Mouse (Mus musculus): ENCODE measurements around the gene Hmbs. TPM values are rescaled to one million over a fixed set of nuclear protein-coding genes. Genes with fewer than 3 reads are reported as not detected.
"Not testable (repeated sequence)": the region's sequence is repeated elsewhere in the genome, so short reads cannot be mapped to it uniquely, and the experiment has no call there.

The Hmbs gene
- 100 to 1,000 TPM in 1 of 2 experiments, 10 to 100 TPM in 1; 86.7 to 101 TPM for total RNA-seq (2021)
- long read RNA-seq, experiment 1, transcript Hmbs-202 (14 exons, 1,534 nt), result minor isoform, 6 of 184 reads
- long read RNA-seq, experiment 1, transcript Hmbs-201 (14 exons, 1,605 nt), result major isoform, 150 of 184 reads
- long read RNA-seq, experiment 1, partial matches to known transcripts, result 12 of 184 reads
- long read RNA-seq, experiment 1, other reads (novel, unspliced or antisense), result 16 of 184 reads
- long read RNA-seq, experiment 2, transcript Hmbs-201 (14 exons, 1,605 nt), result major isoform, 76 of 84 reads
- long read RNA-seq, experiment 2, partial matches to known transcripts, result 0 of 84 reads
- long read RNA-seq, experiment 2, other reads (novel, unspliced or antisense), result 8 of 84 reads

DNA sequence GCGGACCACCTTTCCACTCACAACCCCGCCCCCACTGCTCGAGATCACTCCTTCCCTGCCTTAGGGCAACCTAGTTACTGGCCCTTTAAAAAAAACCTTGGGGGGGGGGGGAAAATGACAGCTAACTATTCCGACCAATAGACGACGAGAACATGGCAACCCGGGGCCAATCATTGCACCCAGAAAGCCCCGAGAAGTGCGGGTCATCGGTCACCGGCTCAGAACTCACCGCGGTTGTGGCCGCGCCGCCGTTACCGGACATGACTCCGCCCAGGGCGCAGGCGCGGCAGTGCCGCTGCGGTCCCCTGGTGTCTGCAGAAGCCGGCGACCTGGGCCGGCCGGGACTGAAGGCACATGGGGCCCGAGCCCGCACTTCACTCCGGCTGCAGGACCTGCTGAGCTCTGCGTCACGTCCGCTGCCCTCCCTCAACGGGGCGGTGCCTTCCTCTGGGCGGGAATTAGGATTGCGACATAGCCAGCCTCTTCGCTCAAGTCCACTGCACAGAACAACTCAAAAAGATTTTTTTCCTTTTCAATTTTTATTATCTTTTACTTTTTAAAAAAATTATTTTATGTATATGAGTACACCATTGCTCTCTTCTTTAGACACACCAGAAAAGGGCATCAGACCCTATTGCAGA lies at the start of gene Hmbs:
Gene Hmbs (minus strand): TSS at position 448 of the 641 bp plus-strand sequence.
- DNase-seq, result peak; percentile 95

DNA sequence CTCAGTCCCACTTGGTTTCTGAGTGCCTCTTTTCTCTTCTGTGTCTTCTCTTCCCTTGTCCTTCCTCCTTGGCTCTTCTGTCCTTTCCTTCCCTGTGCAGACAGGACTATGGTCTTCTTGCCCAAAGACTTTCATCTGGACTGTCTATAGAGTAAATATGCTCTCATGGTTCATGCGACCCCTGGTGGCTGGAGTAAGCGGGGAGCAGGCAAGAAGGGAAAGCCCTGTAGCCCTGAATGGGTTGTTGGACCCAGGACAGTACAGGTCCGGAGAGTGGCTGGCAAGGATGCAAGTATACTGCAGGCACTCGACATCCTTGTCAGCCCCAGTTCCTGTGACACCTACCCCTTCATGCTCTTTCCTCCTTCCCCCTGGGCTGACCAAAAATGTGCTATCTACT lies 47.4 kb upstream of the Hmbs start:
- DNase-seq, result peak; percentile 86

DNA sequence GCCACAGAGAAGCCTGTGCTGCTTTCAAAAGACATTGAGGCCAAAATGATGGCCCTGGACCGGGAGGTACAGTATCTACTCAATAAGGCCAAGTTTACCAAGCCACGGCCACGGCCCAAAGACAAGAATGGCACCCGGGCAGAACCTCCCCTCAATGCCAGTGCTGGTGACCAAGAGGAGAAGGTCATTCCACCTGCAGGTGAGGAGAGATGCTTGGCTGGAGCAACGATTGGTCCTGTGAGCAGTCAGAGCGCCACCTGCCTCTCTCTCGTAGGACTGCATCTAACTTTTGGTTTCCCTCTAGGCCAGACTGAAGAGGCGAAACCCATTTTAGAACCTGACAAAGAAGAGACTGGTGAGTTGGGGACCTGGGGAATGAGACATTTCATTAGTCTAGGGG lies 45.2 kb upstream of the Hmbs start:
- DNase-seq, result peak; percentile 61

DNA sequence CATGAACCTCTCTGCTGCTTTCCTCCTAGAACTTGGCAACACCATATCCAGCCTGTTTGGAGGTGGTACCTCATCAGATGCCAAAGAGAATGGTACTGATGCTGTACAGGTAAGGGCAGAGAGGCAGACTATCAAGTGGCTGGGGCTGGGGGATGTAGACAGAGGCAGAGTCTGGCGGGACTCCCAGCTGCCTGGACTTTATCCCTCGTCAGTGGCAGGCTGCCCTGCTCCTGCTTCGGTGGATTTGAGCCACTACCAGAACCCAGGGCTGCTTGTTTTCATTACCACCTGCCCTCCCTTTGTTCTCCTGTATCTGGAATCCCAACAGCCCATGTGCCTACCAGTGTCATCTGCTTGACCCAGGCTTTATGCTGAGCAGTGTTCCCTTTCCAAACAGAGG lies 43.2 kb upstream of the Hmbs start:
- DNase-seq, result no peak

DNA sequence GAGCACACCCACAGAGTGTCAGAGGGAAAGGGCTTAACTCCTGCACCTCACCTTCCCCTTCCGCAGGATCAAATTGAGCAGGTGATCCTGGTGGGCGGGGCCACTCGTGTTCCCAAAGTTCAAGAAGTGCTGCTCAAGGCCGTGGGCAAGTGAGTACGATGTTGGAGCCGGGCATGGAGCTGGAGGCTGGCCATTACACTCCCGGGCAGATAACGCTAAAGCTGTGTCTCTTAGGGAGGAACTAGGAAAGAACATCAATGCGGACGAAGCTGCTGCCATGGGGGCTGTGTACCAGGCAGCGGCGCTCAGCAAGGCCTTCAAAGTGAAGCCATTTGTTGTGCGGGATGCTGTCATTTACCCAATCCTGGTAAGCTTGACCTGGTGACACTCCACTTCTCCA lies 40.6 kb upstream of the Hmbs start:
- DNase-seq, result no peak

DNA sequence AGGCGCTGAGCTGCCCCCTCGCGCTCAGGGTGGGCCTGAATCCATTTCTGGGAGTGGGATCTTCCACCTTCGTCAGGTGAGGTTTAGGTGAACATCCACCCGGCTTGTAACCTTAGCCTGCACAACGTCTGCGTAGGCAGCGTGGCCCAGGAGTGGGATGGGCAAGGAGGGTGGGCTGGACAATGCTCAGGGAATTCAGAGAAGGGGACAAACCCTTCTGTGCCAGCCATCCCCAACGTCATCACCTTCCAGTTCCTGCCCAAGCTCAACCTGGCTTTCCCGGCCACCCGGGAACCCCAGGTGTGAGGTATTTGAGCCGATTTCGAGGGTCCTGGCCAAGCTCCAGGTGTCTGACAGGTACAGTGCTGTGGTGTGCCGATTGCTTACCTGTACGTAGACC lies 35.8 kb upstream of the Hmbs start:
- DNase-seq, result no peak

DNA sequence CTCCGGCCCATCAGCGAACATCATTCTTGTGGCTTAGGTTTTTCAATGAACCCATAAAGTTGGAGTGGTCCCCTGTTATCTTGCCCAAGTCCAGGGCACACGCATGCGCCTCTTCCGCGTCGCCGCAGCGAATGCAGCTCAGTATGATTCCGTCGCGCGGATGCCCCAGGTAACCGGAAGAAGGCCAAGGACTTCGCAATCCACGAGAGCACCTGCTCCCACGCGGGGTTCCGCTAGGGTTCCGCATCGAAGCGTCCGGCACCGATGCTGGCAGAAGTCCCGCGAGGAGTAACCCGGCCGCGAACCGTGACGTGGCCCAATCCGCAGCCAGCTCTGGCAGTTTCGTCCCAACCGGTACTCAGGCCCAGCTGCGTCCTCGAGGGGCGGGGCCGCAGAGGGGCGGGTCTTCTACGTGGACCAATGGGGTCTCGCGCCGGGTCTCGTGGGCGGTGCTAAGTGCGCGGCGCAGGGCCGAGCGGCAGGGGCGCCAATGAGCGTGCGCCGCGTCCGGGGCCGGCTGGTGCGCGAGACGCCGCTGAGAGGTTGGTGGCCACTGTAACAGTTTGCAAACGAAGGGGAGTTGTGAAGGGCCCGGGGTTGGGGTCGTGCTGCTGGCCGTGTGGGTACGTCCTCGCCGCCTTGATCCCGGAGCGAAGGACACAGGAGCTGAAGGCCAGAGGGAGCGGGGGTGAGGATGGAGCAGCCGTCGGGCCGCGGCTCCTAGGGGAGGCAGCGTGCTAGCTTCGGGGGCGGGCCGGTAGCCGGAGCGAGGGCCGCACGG lies 35.2 kb upstream of the Hmbs start, which contains the start of gene Hyou1:
Gene Hyou1 (plus strand): TSS at position 437 of the 781 bp plus-strand sequence.
- DNase-seq, result peak; percentile 100

DNA sequence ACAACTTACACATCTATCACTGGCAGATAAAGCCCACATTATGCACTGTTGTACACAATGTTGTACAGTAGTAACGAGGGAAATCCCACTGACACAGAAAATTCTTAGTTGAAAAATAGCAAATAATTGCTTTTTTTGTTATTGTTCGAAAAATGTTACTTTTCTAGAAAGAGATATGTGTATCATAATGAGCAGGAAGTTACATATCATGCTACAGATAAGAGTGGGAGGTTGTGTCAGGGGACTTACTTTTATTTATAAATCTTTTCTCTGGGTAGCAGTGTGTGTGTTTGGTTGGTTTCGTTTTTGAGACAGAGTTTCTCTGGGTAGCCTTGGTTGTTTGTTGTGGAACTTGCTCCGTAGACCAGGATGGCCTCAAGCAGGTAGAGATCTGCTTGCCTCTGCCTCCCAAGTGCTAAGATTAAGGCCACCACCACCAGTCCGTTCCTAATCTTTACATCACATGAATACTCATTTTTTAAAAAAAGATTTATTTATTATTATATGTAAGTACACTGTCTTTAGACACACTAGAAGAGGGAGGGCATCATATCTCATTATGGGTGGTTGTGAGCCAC lies 34.2 kb upstream of the Hmbs start:
- DNase-seq, result no peak

DNA sequence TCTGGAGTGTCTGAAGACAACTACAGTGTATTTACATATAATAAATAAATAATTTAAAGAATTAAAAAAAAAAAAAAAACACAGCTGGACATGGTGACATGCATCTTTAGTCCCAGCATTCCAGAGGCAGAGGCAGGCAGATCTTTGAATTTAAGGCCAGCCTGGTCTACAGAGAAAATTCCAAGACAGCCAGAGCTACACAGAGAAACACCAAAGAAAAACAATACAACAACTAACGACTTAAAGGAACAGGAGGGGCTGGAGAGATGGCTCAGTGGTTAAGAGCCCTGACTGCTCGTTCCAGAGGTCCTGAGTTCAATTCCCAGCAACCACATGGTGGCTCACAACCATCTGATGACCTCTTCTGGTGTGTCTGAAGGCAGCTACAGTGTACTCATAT lies 33.3 kb upstream of the Hmbs start:
- DNase-seq, result not testable (repeated sequence)

DNA sequence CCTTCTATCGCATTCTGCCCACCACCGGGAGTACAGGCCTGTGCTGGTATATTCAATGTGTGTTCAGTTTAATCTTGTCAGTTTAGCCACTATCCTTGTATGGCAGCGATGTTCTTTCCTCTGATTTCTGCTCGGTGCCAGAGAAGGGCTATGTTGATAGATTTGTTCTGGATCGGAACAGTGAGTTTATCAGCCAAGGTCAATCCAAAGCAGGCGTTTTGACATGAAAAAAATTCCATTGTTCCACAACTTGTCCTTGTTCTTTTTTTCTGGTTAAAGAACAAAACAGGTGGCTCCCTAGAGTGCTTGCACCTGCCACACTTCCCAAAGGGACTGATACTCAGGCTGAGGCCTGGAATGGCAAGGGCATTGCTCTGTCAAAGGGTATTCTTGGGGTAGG lies 32.1 kb upstream of the Hmbs start:
- no peak for DNase-seq

DNA sequence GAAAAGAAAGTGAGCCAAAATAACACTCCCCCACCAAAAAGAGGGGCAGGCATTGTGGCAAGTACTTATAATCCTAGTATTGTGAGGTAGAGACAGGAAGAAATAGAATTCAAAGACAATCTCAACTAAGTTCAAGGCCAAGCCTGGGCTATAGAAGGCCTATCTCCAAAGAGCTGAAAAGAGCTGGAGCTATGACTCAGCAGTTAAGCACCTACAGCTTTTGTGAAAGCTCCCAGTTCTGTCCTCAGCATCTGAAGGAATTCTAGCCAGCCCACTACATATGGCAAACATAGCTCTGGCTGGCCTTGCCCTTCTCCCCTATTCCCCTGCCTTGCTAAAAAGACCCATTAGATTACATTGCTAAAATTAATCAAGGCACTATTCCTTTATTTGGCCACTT lies 29.4 kb upstream of the Hmbs start:
- DNase-seq, result no peak

DNA sequence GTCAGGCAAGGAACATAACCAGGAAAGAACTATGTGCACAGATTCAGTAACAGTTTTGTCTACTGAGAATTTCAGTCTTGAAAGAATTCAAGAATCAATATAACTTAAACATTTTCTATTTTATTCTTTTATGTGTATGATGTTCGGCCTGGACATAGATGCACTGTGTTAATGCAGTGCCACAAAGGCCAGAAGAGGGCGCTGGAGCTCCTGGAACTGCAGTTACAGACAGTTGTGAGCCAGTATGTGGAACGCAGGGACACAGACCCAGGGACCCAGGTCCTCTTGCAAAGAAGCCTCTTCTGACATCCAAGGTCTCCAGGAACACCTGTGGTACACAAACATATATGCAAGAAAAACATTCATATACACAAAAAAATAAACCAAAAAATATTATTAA lies 20.5 kb upstream of the Hmbs start:
- DNase-seq, result no peak

DNA sequence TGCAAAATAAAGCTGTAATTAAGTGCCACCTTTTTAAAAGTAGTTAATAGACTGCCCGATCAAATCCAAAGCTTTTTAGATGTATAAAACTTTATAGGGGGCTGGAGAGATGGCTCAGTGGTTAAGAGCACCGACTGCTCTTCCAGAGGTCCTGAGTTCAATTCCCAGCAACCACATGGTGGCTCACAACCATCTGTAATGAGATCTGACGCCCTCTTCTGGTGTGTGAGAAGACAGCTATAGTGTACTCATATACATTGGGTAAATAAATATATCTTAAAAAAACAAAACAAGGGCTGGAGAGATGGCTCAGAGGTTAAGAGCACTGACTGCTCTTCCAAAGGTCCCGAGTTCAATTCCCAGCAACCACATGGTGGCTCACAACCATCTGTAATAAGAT lies 17.9 kb upstream of the Hmbs start:
- DNase-seq, result not testable (repeated sequence)

DNA sequence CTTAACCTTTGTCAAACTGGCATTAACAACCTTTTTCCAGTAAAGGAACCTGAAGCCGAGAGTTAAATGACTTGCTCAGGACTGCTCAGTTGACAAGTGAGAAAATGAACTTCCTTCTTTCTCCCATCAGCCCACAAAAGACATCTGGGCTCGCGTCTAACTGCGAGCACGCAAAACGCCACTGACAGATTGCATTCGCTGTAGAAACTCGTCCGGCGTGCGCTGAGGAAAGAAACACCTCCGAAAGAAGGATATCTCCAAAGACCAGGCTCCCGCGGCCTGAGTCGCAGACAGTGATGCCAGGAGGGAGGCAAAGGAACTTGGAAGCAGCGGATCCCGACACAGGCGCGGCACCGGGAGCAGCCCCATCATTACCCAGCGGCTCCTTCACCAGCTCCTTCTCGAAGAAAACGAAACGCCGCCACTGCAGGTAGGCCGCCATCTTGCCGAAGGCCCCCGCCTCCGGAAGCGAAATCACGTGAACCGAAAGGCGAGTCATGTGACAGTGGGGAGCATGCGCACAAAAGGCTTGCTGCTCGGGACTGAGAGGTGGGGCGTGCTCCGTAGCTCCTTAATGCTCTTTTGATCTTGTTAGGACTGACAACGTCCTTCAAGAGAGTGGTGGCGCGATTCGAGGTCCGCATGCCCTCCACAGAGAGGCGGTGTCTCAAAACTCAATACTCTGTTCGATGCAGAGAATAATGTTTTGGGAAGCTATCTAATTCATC lies 17.3 kb upstream of the Hmbs start, which contains the start of gene Vps11:
Gene Vps11 (minus strand): TSS at position 481 of the 728 bp plus-strand sequence.
- DNase-seq, result peak; percentile 97

DNA sequence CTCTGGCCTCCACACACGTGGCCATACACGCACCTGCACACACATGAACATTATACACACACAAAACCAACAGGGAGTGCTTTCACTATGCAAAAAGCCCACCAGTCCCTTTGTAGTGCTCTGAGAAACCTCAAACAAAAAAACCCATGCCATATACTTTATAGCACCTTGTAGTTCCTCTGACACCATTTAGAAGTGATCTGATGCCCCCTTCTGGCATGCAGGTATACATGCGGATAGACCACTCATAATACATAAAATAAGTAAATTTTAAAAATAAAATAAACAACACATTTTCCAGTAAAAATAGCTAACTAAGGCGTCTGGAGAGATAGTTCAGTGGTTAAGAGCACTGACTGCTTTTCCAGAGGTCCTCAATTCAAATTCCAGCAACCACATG lies 13.2 kb upstream of the Hmbs start:
- DNase-seq, result no peak

DNA sequence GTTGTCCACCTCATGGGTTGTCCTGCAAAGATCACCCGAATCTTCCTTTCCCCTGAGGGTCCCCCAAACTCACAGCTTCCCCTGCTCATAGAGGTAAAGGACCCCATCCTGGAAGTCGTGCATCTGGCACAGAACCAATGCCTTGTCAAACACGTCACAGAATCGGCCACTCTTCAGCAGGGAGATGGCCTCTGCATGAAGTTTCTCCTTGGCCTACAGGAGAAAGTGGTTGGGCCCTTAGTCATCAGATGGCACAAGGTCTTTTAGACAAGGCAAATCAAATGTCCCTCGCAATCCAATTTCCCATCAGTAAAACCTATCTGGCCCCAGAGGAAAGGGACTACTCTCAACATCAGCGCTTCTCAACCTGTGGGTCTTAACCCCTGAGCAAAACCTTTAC lies 9.1 kb upstream of the Hmbs start:
- DNase-seq, result peak; percentile 46

DNA sequence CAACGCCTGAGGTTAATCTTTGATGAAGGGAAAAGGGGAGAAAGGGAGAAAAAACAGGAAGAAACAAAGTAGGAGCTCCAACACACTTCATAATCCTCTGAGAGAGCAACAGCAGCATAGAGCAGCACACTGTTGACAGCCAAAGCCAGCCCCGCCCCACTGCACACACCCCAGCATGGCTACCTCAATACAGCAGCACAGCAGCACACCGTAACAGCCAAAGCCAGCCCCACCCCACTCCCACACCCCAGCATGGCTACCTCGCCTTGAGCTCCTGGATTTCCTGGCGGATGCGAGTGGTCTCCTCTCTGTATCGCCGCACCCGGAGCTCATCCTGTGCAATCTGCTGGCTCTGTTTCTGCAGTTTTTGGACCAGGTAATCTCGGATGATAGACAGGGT lies 8.3 kb upstream of the Hmbs start:
- DNase-seq, result no peak

DNA sequence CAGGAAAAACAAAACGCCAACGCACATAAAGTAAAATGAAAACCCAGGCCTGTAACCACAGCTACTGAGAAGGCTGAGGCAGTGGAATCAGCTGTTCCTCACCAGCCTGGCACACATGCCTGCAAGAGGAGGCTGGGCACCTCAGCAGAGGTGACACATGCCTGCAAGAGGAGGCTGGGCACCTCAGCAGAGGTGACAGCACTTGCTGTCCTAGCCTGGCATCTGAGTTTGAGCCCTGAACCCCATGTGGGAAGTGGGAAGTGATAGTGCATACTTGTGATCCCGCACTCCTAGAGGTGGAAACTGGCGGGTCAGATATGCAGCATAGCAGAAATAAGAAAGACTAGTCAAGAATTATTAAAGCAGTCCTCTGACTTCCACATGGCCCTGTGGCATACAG lies 7.4 kb upstream of the Hmbs start:
- DNase-seq, result no peak

DNA sequence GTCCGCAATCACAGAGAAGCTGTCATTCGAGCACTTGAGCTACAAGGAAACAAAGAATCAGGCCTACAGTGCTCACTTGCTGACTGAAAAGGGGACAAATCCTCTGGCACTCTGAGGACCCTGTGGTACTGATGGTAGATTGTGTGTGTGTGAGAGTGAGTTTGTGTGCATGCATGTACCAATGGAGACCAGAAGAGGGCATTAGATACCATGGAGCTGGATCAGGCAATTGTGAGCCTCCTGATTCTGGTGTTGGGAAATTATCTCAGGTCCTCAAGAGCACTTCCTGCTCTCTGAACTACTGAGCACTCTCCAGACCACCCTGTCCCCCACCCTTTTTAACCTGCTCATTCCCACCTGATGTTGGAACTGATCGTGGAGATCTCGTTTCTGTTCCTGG lies 4.5 kb upstream of the Hmbs start:
- DNase-seq, result no peak

DNA sequence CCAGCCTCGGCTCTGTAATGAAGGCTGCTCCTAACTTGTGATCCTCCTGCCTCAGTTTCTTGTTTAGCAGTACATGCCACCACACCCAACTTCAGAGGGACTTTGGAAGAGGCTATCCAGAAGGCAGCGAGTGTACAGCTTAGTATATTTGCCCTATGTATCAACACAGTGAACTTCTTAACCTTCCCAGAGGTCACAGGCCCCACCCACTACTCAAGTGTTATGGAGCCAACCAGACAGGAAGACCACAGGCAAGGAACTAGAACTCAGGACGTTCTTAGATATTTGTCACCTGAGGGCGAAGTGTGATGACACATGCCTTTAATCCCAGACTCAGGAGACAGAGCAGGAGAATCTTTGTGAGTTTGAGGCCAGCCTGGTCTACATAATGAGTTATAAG lies 3.6 kb upstream of the Hmbs start:
- DNase-seq, result no peak

DNA sequence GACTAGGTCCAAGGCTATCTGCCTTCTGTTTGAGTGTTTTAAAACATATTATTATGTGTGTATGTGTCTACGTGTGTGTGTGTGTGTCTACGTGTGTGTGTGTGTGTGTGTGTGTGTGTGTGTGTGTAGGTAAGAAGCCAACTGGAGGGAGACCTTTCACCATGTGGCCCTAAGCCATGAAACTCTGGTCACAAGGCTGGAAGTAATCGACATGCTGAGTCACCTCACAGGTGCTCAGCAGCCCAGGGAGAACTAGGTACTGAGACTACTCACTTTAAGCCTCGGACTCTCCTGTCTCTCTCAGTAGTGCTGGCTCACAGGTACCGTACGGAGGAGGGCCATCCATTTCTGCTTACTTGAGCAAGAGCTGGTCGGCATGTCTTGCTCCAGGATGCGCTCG lies 3.1 kb upstream of the Hmbs start:
- DNase-seq, result no peak
